Mouse (Mus musculus) lung, adult 18-20 months (tissue): ENCODE data around the gene Dlgap5.

ENCODE experiments used
- DNase-seq, 2 experiments: peaks; one replicate each; pipeline ENCODE4 v3.0.0; 2022; ENCODE audit warnings: mixed read lengths in 2 of 2

Gene Dlgap5

GRCm38 (mm10) chr14:47346715-47347114 lies 71.5 kb downstream of the Dlgap5 start:
- DNase-seq = no peak

- DNase-seq = no peak
Measured at GRCm38 (mm10) chr14:47341811-47342291, 76.4 kb downstream of the Dlgap5 start.

GRCm38 (mm10) chr14:47340231-47340925 lies 77.8 kb downstream of the Dlgap5 start:
- DNase-seq = no peak
